Mouse (Mus musculus) limb, embryonic 11.5 days (tissue): ENCODE results near the gene Fgfr2. TPM values are rescaled to one million over a fixed set of nuclear protein-coding genes. Genes with fewer than 3 reads are reported as not detected.

Source experiments
- ATAC-seq: fragments of 200-750 bp; cut with Nextera tagmentation; 2 replicates; pipeline ENCODE4 v1.8.0; 2017; ENCODE audit warnings: low read depth; ENCODE audit not compliant: insufficient number of reproducible peaks, low FRiP score, low TSS enrichment
- DNase-seq: peaks from one replicate; pipeline ENCODE4 v3.0.0-alpha.2; 2015; ENCODE audit warnings: low spot score
- H3K27ac ChIP-seq: fragments of 300-500 bp; sonication (generic); replicated peaks from 2 replicates; pipeline ENCODE4 v1.5.1; 2014; ENCODE audit warnings: low read depth, mild to moderate bottlenecking, low read length
- H3K27me3 ChIP-seq: fragments of 300-500 bp; sonication (generic); 2 replicates; pipeline ENCODE4 v1.6.1; 2014; ENCODE audit warnings: mild to moderate bottlenecking, low read length, mixed read lengths; ENCODE audit not compliant: control insufficient read depth, insufficient read depth
- H3K36me3 ChIP-seq: fragments of 300-500 bp; sonication (generic); 2 replicates; pipeline ENCODE4 v1.6.1; 2014; ENCODE audit warnings: mild to moderate bottlenecking, low read length, moderate library complexity, mixed read lengths; ENCODE audit not compliant: control insufficient read depth, insufficient read depth
- H3K4me1 ChIP-seq: fragments of 300-500 bp; sonication (generic); 2 replicates; pipeline ENCODE4 v1.6.1; 2014; ENCODE audit warnings: low read length, mixed read lengths; ENCODE audit not compliant: control insufficient read depth, insufficient read depth
- H3K4me2 ChIP-seq: fragments of 300-500 bp; sonication (generic); 2 replicates; pipeline ENCODE4 v1.6.1; 2014; ENCODE audit warnings: low read depth, mild to moderate bottlenecking, moderate library complexity; ENCODE audit not compliant: severe bottlenecking
- H3K4me3 ChIP-seq: fragments of 300-500 bp; sonication (generic); 2 replicates; pipeline ENCODE4 v1.5.1; 2014; ENCODE audit warnings: low read depth, low read length
- H3K9ac ChIP-seq: fragments of 300-500 bp; sonication (generic); 2 replicates; pipeline ENCODE4 v1.6.1; 2014; ENCODE audit warnings: mild to moderate bottlenecking, low read length
- H3K9me3 ChIP-seq: fragments of 300-500 bp; sonication (generic); 2 replicates; pipeline ENCODE4 v1.6.1; 2016; ENCODE audit warnings: low read length; ENCODE audit not compliant: control insufficient read depth
- WGBS: fragments of 180-500 bp; shearing (Covaris S2); extraction: QIAGEN DNeasy Blood & Tissue Kit; methylation state at CpG from one replicate; pipeline ENCODE4 v1.1.7; 2014; 5-methylcytosine and 5-hydroxymethylcytosine counted together
- polyA plus RNA-seq: library from polyadenylated mRNA; unstranded; fragments of >200 nt; fragmentation: Nextera tagmentation; extraction: Ambion mirVana; gene quantifications from 2 replicates; pipeline ENCODE4 v1.2.1, GENCODE M21; 2014

Fgfr2 gene
- polyA plus RNA-seq, 1 experiment from 2014 or later, result 60.1 TPM

DNA sequence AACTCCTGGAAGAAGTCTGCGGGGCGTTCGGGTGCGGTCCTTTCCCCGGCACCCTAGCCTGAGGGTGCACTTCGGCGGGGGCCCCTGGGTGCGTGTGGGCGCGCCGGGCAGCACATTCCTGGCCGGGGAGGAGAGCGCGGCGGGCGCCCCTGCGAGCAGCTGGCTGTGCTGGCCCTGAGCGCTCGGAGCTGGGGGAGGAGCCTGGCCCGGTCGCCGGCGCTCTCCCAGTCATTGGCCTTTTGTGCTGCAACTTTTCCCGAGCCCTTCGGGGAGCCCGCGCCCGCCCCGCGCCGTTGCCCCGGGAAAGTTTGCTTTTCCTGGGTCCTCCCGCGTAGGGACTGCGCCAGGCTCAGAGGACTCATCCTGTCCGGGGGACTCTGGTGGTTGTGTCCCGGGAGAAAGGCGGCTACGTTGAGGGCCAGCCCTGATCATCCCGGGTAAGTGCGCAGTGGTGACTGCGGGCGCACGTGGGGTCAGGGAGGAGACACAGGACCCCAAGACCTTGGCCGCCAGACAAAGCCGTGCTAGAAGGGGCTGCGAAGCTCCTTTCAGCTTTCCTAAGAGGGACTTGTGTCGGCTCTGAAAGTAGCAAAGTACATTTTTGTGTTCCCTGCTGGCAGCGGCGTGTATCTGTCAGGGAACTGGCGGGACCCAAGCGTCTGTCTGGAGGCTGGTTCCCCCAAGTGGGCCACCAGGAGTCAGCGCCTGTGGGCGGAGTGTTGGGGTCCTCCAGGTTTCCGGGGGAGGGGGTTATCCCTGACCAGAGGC is 2477.0 kb downstream of the Fgfr2 start:
- peak overlapping the region; percentile 87 for H3K27ac ChIP-seq
- H3K27me3 ChIP-seq, result no peaks in the 10 kb centered on the region
- DNase-seq (peak; percentile 86), ATAC-seq (peak; percentile 83)
- H3K36me3 ChIP-seq, result no peaks in the 10 kb centered on the region
- peaks cover 12% of the 10 kb centered on the region for H3K4me1 ChIP-seq
- WGBS, result under 1% methylated on average over 47 of the region's 55 CpGs
- H3K9me3 ChIP-seq, result no peaks in the 10 kb centered on the region
- H3K4me3 ChIP-seq, result peak overlapping the region; percentile 67
- peak overlapping the region; percentile 86 for H3K4me2 ChIP-seq
- peak overlapping the region; percentile 93 for H3K9ac ChIP-seq

- ATAC-seq (peak; percentile 29), DNase-seq (peak; percentile 81)
- peak overlapping the region; percentile 86 for H3K4me2 ChIP-seq
- H3K27me3 ChIP-seq, result no peaks in the 10 kb centered on the region
- no peaks in the 10 kb centered on the region for H3K9me3 ChIP-seq
- peak overlapping the region; percentile 87 for H3K27ac ChIP-seq
- no peaks in the 10 kb centered on the region for H3K36me3 ChIP-seq
- peak overlapping the region; percentile 93 for H3K9ac ChIP-seq
- H3K4me3 ChIP-seq, result peak overlapping the region; percentile 67
- peaks cover 12% of the 10 kb centered on the region for H3K4me1 ChIP-seq
- WGBS, result 12% methylated on average over 15 of the region's 15 CpGs
Measured at GRCm38 (mm10) chr7:130645332-130645993, 2477.7 kb downstream of the Fgfr2 start.

DNA sequence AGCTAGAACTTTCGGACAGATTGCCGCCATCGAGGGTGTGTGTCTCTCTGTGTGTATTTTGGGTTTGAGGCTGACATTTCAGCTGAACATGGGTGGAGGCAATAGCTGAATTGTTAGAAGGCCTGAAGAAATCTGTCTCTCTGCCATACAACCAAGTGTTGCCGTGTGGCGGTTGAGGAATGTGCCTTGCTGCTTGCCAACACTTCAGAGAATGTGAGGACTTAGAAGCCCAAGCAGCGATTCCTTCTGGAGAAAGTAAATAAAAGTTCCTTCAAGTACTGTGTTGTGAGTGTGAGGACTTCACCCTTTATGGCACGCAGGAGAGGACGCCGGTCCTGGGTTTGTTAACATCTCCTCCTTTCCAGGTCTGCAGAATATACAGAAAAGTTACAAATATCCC is 2482.5 kb downstream of the Fgfr2 start:
- Histone ChIP-seq H3K27me3 (no peaks in the 10 kb centered on the region), H3K4me2 (no peak overlapping the region), H3K4me3 (no peak overlapping the region), H3K9ac (no peak overlapping the region), H3K4me1 (no peaks in the 10 kb centered on the region), H3K36me3 (no peaks in the 10 kb centered on the region), H3K9me3 (no peaks in the 10 kb centered on the region), H3K27ac (no peak overlapping the region)
- no peak for DNase-seq
- 90% methylated on average over 9 of the region's 9 CpGs for WGBS
- ATAC-seq, result no peak

DNA sequence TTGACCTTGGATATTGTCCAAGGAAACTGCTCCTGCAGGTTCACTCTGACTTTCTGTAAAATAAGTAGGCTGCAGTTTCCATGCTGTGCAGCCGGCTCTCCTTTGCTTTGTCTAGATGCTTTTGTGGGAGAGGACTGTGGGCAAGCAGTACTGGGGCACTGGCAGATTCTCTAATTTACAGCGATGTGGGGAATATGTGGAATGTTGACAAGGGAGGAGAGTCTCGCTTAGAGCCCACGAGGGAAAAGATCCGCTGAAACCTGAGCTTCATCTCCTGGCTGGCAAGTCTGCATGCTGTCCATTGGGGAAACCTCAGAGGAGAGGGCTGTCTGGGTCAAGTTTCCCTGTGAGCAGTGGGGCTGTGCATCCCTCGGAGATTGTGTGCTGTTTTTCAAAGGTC is 2485.3 kb downstream of the Fgfr2 start:
- 25% methylated on average over 6 of the region's 6 CpGs for WGBS
- Histone ChIP-seq H3K4me3 (no peak overlapping the region), H3K4me1 (no peaks in the 10 kb centered on the region), H3K9ac (no peak overlapping the region), H3K4me2 (no peak overlapping the region), H3K9me3 (no peaks in the 10 kb centered on the region), H3K27ac (no peak overlapping the region), H3K36me3 (no peaks in the 10 kb centered on the region), H3K27me3 (no peaks in the 10 kb centered on the region)
- DNase-seq, result no peak
- ATAC-seq, result no peak

- 91% methylated on average over 4 of the region's 4 CpGs for WGBS
- H3K9ac ChIP-seq, result no peak overlapping the region
- ATAC-seq, result no peak
Measured at GRCm38 (mm10) chr7:130636902-130637301, 2486.2 kb downstream of the Fgfr2 start.

DNA sequence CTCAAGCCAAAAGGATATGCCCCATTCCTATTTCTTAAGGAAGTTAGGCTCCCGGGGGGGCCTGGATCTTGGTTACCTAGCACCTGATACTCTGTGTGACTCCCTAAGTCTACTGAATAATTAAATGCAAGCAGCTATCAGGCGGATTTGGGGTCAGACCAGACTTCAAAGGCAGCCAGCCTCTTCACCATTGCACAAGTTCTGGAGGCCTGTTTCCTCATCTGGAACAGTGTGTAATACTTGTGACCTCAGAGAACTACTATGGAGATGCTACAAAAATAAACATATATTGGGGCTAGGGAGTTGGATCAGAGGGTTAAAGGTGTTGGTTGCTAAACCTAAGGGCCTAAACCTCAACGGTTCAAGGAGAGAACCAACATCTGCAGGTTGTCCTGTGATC is 2486.9 kb downstream of the Fgfr2 start:
- Histone ChIP-seq H3K4me3 (no peak overlapping the region), H3K9me3 (no peaks in the 10 kb centered on the region), H3K36me3 (no peaks in the 10 kb centered on the region), H3K9ac (no peak overlapping the region), H3K4me1 (no peaks in the 10 kb centered on the region), H3K27ac (no peak overlapping the region), H3K4me2 (no peak overlapping the region), H3K27me3 (no peaks in the 10 kb centered on the region)
- 89% methylated on average over 3 of the region's 3 CpGs for WGBS
- no peak for ATAC-seq
- no peak for DNase-seq

More at GRCm38 (mm10) chr7:130636902-130637301, 2486.2 kb downstream of the Fgfr2 start:
- Histone ChIP-seq H3K36me3 (no peaks in the 10 kb centered on the region), H3K4me1 (no peaks in the 10 kb centered on the region), H3K4me2 (no peak overlapping the region), H3K9me3 (no peaks in the 10 kb centered on the region), H3K27ac (no peak overlapping the region), H3K4me3 (no peak overlapping the region), H3K27me3 (no peaks in the 10 kb centered on the region)
- DNase-seq, result no peak

DNA sequence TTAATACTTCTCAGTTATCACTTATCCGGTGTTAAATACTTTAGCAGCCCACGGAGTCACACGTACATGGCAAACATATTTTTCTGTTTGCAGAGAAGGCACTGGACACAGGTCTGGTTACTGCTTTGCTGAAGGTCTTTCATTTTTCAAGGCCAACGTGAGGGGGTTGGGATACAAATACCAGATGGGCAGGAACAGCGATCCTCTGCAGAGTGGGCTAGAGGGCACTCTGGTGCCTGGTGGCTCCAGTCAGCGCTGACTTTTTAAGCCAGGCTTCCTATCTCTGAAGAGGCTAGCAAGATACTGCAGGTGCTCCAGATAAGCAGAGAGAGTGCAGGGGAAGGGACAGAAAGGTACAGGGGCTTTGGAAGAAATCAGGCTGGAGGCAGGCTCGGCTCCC is 2487.9 kb downstream of the Fgfr2 start:
- no peaks in the 10 kb centered on the region for H3K27me3 ChIP-seq
- DNase-seq, result no peak
- H3K36me3 ChIP-seq, result no peaks in the 10 kb centered on the region
- H3K27ac ChIP-seq, result no peak overlapping the region
- no peaks in the 10 kb centered on the region for H3K9me3 ChIP-seq
- H3K4me3 ChIP-seq, result no peak overlapping the region
- 45% methylated on average over 7 of the region's 7 CpGs for WGBS
- no peak overlapping the region for H3K9ac ChIP-seq
- no peaks in the 10 kb centered on the region for H3K4me1 ChIP-seq
- no peak for ATAC-seq
- no peak overlapping the region for H3K4me2 ChIP-seq

DNA sequence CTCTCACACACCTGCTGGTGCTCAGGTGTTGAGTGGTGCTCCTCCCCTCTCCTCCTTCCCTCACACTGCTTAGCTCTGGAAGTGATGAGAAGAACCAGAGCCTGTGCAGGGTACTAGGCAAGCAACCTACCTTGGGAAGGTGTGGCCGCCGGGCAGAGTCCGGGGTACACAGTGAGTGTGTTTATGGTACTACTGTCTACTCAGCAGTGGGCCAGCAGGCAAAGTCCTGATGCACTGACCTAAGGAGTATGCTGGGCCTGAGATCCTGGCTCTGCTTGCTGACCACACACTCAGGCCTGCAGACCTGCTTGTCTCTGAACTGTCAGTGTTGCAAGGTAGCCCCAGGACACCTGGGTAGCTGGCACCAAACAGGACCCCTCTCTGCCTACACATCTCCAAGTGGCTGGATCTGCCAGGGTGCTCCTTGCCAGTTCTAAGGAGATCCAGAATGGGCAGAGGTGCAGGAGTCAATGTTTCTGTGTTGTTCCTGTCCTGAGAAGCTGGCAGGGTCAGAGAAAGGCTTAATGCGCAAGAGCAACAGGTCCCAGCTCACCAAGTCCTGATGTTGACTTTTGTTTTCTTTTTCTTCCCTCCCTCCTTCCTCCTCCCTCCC is 2488.8 kb downstream of the Fgfr2 start:
- no peaks in the 10 kb centered on the region for H3K27me3 ChIP-seq
- H3K9me3 ChIP-seq, result no peaks in the 10 kb centered on the region
- no peaks in the 10 kb centered on the region for H3K4me1 ChIP-seq
- H3K9ac ChIP-seq, result 0 out of 2 replicates have a peak overlapping the region, but pooled peaks have one; percentile 17
- DNase-seq (no peak), ATAC-seq (no peak)
- WGBS, result 84% methylated on average over 4 of the region's 4 CpGs
- H3K4me3 ChIP-seq, result no peak overlapping the region
- no peak overlapping the region for H3K27ac ChIP-seq
- no peak overlapping the region for H3K4me2 ChIP-seq
- H3K36me3 ChIP-seq, result no peaks in the 10 kb centered on the region
